Mouse (Mus musculus) urinary bladder, postnatal 25 days (tissue): Measurements from ENCODE around the gene Clcn5.

ENCODE experiments used
- DNase-seq: peaks from one replicate; pipeline ENCODE4 v3.0.0; 2022; ENCODE audit warnings: low spot score

Clcn5 gene

GRCm38 (mm10) chrX:7190816-7191215 lies 128.3 kb downstream of the Clcn5 start:
- DNase-seq: no peak

DNA sequence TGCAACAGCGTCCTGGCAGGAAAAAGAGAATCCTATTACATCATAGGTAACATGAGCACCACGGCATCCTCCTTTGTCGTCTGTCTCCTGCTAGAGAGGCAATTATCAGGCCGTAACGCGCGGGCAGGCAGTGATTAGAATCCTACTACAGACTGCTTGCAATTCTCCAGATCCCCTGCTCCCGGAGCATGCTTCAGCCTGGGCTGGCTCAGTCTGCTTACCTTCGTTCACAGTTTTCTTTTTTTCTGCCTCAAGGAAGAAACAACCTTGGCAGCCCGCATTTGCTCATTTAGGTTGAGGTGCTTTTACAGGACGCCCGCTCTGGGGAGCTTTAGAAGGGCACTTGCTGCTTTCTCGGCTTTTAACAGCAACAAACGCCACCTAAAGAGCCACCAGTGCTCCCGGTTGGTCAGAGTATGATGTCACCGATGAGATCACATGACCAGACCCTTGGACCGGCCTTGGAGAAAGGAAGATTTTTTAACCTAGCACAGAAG lies 130.8 kb downstream of the Clcn5 start:
- peak; percentile 8 for DNase-seq

GRCm38 (mm10) chrX:7187455-7188310 lies 131.5 kb downstream of the Clcn5 start:
- DNase-seq: no peak

- DNase-seq: no peak
Observed at GRCm38 (mm10) chrX:7170156-7170555, 149.0 kb downstream of the Clcn5 start.

DNA sequence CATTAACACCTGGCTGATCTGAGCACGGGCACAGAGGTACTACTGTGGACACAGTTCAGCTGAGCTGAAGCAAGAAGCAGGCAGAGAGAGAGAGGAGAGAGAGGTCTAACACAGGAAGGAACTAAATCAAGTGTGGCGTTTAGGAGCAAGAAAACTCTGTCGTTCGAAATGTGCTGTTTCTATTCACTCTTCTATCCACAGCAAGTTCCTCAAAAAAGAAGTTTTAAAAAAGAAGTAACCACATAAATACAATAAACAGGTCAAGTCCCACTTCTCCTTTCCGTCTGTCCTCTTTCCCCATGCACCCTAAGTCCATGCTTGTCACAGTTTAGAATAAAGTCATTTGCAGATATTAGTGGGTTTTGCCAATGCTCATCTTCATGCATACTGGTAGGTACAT lies 150.4 kb downstream of the Clcn5 start:
- no peak for DNase-seq

GRCm38 (mm10) chrX:7157976-7158375 lies 161.2 kb downstream of the Clcn5 start:
- DNase-seq: no peak

GRCm38 (mm10) chrX:7156026-7156732 lies 163.0 kb downstream of the Clcn5 start:
- no peak for DNase-seq

DNA sequence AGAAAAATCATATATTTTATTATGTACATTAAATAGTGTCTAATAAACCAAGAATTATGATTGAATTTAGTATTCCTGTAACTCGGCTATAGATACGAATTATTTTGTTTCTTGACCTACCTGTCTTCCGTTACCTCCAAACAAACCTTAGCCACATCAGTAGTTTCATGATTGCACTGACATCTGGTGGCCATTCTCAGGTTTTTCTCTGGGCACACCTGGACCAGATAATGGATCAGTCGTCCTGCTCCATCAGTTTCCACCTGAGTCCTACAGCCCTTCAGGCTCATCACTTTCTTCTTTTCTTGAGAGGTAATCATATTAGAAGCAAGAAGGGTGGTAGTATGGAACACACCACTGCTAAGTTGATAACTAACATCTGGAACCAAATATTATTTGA lies 169.0 kb downstream of the Clcn5 start:
- DNase-seq: no peak

DNA sequence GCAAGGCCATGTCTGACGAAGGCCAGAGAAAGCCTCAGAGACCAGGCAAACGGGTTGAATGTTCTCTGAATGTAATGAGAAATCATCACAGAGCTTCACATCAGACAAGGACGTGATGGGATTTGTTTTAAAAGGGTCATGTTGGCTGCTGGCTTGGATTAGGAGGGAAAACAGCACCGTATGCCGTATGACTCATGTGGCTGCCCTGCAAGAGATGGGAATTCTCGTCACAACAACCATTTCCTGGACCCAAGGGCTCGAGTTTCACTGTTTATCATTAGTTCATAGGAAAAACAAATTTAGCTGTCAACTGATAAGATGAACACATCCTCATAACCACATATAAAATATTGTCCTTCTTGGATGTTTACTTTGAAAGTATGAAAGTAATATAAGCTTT lies 173.0 kb downstream of the Clcn5 start:
- DNase-seq: no peak

GRCm38 (mm10) chrX:7121618-7122280 lies 197.4 kb downstream of the Clcn5 start:
- no peak for DNase-seq

- no peak for DNase-seq
Observed at GRCm38 (mm10) chrX:7114885-7115284, 204.3 kb downstream of the Clcn5 start.
